Mouse (Mus musculus) ES-E14 (cell line): ENCODE measurements around the gene Dcaf8. TPM values are rescaled to one million over a fixed set of nuclear protein-coding genes. Genes with fewer than 3 reads are reported as not detected.

Experiments
- DNase-seq: peaks from one replicate; pipeline ENCODE4 v3.0.0-alpha.2; 2013; ENCODE audit warnings: low read depth, low spot score
- H3K27ac ChIP-seq: 2 replicates; pipeline ENCODE4 v1.5.1; 2012; ENCODE audit warnings: low read depth, mild to moderate bottlenecking, low read length, moderate library complexity, mixed read lengths; ENCODE audit not compliant: poor library complexity, insufficient read depth, severe bottlenecking
- H3K36me3 ChIP-seq: 2 replicates; pipeline ENCODE4 v1.6.1; 2012; ENCODE audit warnings: mild to moderate bottlenecking, low read length, moderate library complexity, mixed read lengths; ENCODE audit not compliant: control insufficient read depth, poor library complexity, insufficient read depth, severe bottlenecking
- H3K4me1 ChIP-seq, 2 experiments: fragments of 150-350 bp in 1 of 2; sonication (generic) in 1 of 2; 2 replicates each; pipeline ENCODE4 v1.6.1; 2012; ENCODE audit warnings: low read length in 2 of 2, mild to moderate bottlenecking in 1 of 2, mixed read lengths in 1 of 2; ENCODE audit not compliant: control insufficient read depth in 2 of 2, insufficient read depth in 2 of 2, poor library complexity in 1 of 2
- H3K4me3 ChIP-seq, 2 experiments: fragments of 150-350 bp in 1 of 2; sonication (generic) in 1 of 2; 2 replicates each; pipeline ENCODE4 v1.5.1; 2012; ENCODE audit warnings: low read length in 2 of 2, low read depth in 1 of 2, mild to moderate bottlenecking in 1 of 2, mixed read lengths in 1 of 2; ENCODE audit not compliant: insufficient read depth in 1 of 2, poor library complexity in 1 of 2, severe bottlenecking in 1 of 2
- H3K9ac ChIP-seq: 2 replicates; pipeline ENCODE4 v1.6.1; 2012; ENCODE audit warnings: low read depth, mild to moderate bottlenecking, low read length, mixed read lengths; ENCODE audit not compliant: poor library complexity, insufficient read depth, severe bottlenecking
- H3K9me3 ChIP-seq: fragments of 150-350 bp; sonication (generic); 2 replicates; pipeline ENCODE4 v1.6.1; 2012; ENCODE audit warnings: low read depth, mild to moderate bottlenecking, low read length; ENCODE audit not compliant: control insufficient read depth, insufficient read depth
- CHD2 ChIP-seq: IDR thresholded peaks from 2 replicates; pipeline ENCODE4 v1.6.1; 2014; ENCODE audit warnings: mild to moderate bottlenecking, low read depth, low read length, inconsistent platforms
- HCFC1 ChIP-seq: IDR thresholded peaks from 2 replicates; pipeline ENCODE4 v1.6.1; 2012; ENCODE audit warnings: low read length, inconsistent platforms, borderline replicate concordance; ENCODE audit not compliant: insufficient read depth
- MAFK ChIP-seq: IDR thresholded peaks from 2 replicates; pipeline ENCODE4 v1.6.1; 2014; ENCODE audit warnings: mild to moderate bottlenecking, low read depth, low read length, inconsistent platforms; ENCODE audit not compliant: insufficient read depth
- ZC3H11A ChIP-seq: IDR thresholded peaks from 2 replicates; pipeline ENCODE4 v1.6.1; 2012; ENCODE audit warnings: low read depth, mild to moderate bottlenecking, inconsistent platforms, low read length, borderline replicate concordance
- ZNF384 ChIP-seq: IDR thresholded peaks from 2 replicates; pipeline ENCODE4 v1.6.1; 2012; ENCODE audit warnings: low read depth, low read length, inconsistent platforms
- in situ Hi-C, 2 experiments: fragments of 600-800 bp; cut with MboI; formaldehyde crosslinking; loops; one replicate each; pipeline ENCODE4 v1.15.1; 2025; ENCODE audit warnings: low sequenced_read_pairs in 2 of 2, inconsistent platforms in 1 of 2; ENCODE audit not compliant: unreplicated experiment in 2 of 2
- total RNA-seq: library from RNA; depleted of rRNA; stranded (reverse); fragments of 300-350 nt; gene quantifications from 2 replicates; pipeline ENCODE4 v1.2.3, GENCODE M21; 2012; rRNA removed

Dcaf8 gene
- total RNA-seq = 58.0 and 61.9 TPM in 2 replicates

DNA sequence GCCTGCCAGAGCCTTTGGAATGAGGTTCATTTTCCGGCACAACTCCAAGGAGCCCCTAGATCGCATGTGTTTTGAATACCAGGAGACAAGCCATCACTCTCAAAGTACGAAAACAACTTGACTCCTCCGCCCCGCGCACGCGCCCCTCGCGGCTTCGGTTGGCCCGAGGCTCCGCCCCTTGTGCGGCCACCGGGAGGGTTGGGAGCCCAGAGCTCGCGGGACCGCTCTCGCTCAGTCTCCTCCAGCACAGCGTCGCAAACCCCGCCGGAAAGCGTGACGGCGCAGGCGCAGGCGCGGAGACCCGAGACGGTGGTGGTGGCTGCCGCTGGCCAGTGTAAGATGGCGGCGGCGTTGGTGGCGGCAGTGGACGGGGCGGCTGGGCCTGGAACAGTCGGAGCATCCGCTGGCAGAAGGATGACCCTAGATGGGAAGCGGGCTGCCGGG, at the start of gene Dcaf8:
Dcaf8 (plus strand) TSS at position 250 of the 444 bp plus-strand sequence.
- TF ChIP-seq ZC3H11A (no peak), CHD2 (peak; percentile 73; the same call in 1 of the 2 replicates), HCFC1 (peak; percentile 72), ZNF384 (no peak)
- H3K9me3 ChIP-seq = no peaks in the 10 kb centered on the region
- in situ Hi-C loops = loop anchor here in 1 of 2 experiments (10.0 kb wide), 1 partner anchor 167 kb away; no protein-coding TSS in a partner anchor

DNA sequence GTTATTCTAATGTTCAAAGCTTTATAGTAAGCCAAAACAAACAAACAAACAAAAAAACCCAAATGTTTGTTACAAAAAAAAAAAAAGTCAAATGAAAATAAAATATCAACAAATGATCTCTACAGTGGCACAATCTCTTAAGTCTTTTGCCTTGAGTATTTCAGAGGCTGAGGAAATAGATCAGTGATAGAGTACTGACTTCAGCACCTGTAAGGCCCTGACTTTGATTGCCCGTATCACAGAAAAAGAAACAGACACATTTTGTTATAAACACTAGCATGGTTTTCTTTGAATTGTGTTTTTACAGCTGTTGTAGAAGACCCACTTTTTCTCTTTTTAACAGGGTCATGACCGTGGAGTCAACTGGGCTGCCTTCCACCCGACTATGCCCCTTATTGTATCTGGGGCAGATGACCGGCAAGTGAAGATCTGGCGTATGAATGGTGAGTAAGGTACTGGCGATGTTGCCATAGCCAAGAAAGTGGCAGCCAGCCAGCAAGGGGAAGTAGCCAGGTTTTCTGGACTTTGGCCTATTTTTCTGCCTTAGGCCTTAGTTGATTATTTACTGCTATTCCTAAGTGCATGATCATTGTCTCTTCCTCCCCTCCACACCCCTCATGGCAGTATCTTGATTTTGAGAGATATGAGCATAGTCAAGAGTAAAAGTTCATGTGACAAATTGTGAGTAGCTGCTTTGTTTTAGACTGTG, 48.4 kb upstream of the Dcaf8 start:
- H3K4me3 ChIP-seq = no peak overlapping the region
- DNase-seq = no peak
- H3K9me3 ChIP-seq = no peaks in the 10 kb centered on the region
- H3K27ac ChIP-seq = no peak overlapping the region
- in situ Hi-C loops = no loop called here
- H3K4me1 ChIP-seq = no peaks in the 10 kb centered on the region
- H3K36me3 ChIP-seq = peaks cover 22% of the 10 kb centered on the region
- TF ChIP-seq CHD2 = no peak
- no peak for TF ChIP-seq ZC3H11A
- no peak for TF ChIP-seq ZNF384
- no peak for TF ChIP-seq MAFK
- no peak for TF ChIP-seq HCFC1
- no peak overlapping the region for H3K9ac ChIP-seq

More for the DNA sequence above, at the start of gene Dcaf8:
- H3K4me3 ChIP-seq = peak within 1 kb of the TSS; percentile 88 to 94
- DNase-seq = peak; percentile 93
- peak within 1 kb of the TSS; percentile 97 for H3K9ac ChIP-seq
- H3K4me1 ChIP-seq = peaks cover 1 to 3% of the 10 kb centered on the region in 2 experiments; a peak in 2 of 4 replicates
- H3K36me3 ChIP-seq = peaks cover 5% of the 10 kb centered on the region
- H3K27ac ChIP-seq = peak within 1 kb of the TSS; percentile 85

DNA sequence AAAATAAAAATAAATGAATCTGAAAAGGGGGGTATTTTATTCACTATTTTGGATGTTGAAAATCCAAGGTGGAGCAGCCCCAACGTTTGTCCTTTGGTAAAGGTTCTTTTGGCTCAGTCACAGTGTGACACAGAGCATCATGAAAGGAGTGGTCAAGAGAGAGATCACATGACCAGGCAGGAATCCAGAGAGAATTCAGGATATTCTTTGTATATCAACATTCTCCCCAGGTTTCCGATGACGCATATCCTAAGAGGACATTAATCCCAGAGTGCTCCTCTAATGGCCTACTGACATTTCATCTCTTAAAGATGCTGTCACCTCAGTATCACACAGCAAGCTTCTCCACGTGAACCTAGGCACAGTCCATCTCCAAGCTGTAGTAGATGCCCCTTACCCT, 44.3 kb upstream of the Dcaf8 start:
- Histone ChIP-seq H3K4me3 (no peak overlapping the region), H3K9ac (no peak overlapping the region), H3K9me3 (no peaks in the 10 kb centered on the region), H3K27ac (no peak overlapping the region), H3K4me1 (0 out of 4 replicates have a peak, but pooled peaks cover 0 to 3% of the 10 kb centered on the region in 2 experiments), H3K36me3 (peaks cover 32% of the 10 kb centered on the region)
- TF ChIP-seq ZNF384 (no peak), HCFC1 (no peak), MAFK (no peak), CHD2 (no peak), ZC3H11A (no peak)
- DNase-seq = no peak
- in situ Hi-C loops = no loop called here

DNA sequence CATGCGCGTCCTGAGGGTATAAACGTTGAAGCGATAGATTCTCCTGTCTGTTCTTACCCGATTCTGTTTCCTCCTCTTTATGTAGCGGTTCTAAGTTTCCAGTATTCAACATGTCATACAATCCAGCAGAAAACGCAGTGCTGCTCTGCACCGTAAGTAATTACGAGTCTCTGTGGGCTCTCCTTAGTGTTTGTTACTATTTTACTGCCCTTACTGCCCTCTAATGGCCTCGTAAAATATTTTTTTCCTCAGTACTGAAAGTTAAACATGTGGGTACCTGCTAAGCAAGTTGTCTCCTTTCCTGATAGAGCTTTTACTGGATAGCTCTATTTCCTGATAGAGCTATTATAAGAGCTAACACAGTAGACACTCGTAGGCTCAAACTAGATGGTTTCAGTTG, 42.8 kb upstream of the Dcaf8 start:
- Histone ChIP-seq H3K4me3 (no peak overlapping the region), H3K4me1 (0 out of 4 replicates have a peak, but pooled peaks cover 0 to 3% of the 10 kb centered on the region in 2 experiments), H3K9ac (no peak overlapping the region), H3K27ac (no peak overlapping the region), H3K9me3 (no peaks in the 10 kb centered on the region), H3K36me3 (peaks cover 33% of the 10 kb centered on the region)
- in situ Hi-C loops = no loop called here
- DNase-seq = no peak
- TF ChIP-seq HCFC1 (no peak), MAFK (no peak), CHD2 (no peak), ZNF384 (no peak), ZC3H11A (no peak)
